Mouse (Mus musculus) liver, embryonic 14.5 days (tissue): ENCODE data around the gene Cenpi. TPM values are rescaled to one million over a fixed set of nuclear protein-coding genes. Genes with fewer than 3 reads are reported as not detected.

Experiments
- ATAC-seq: fragments of 200-750 bp; cut with Nextera tagmentation; 2 replicates; pipeline ENCODE4 v1.8.0; 2017; ENCODE audit warnings: moderate number of reproducible peaks, mild to moderate bottlenecking, moderate library complexity; ENCODE audit not compliant: insufficient read depth
- DNase-seq, 3 experiments: peaks; one replicate each; pipeline ENCODE4 v3.0.0-alpha.2; 2012 to 2013; ENCODE audit warnings: low read depth in 3 of 3, low spot score in 3 of 3
- H3K27ac ChIP-seq: fragments of 300-500 bp; sonication (generic); 2 replicates; pipeline ENCODE4 v1.5.1; 2014; ENCODE audit warnings: moderate library complexity, mild to moderate bottlenecking, control low read depth, inconsistent platforms
- H3K27me3 ChIP-seq: fragments of 300-500 bp; sonication (generic); 2 replicates; pipeline ENCODE4 v1.6.1; 2014; ENCODE audit warnings: mild to moderate bottlenecking, low read length, moderate library complexity; ENCODE audit not compliant: control insufficient read depth, insufficient read depth
- H3K36me3 ChIP-seq: fragments of 300-500 bp; sonication (generic); replicated peaks from 2 replicates; pipeline ENCODE4 v1.6.1; 2014; ENCODE audit warnings: low read depth; ENCODE audit not compliant: control insufficient read depth, insufficient read depth
- H3K4me1 ChIP-seq, 2 experiments: fragments of 200-500 bp in 1 of 2; fragments of 300-500 bp in 1 of 2; sonication (generic) in 1 of 2; replicated peaks; 2 replicates each; pipeline ENCODE4 v1.6.1; 2012 to 2014; ENCODE audit warnings: antibody characterized with exemption in 1 of 2, inconsistent platforms in 1 of 2, low read length in 1 of 2; ENCODE audit not compliant: control insufficient read depth in 2 of 2, insufficient read depth in 2 of 2
- H3K4me2 ChIP-seq: fragments of 300-500 bp; sonication (generic); 2 replicates; pipeline ENCODE4 v1.6.1; 2014; ENCODE audit warnings: low read depth, mild to moderate bottlenecking, control low read depth, moderate library complexity
- H3K4me3 ChIP-seq, 2 experiments: fragments of 200-500 bp in 1 of 2; fragments of 300-500 bp in 1 of 2; sonication (generic) in 1 of 2; 2 replicates each; pipeline ENCODE4 v1.5.1; 2012 to 2014; ENCODE audit warnings: low read depth in 2 of 2, low read length in 2 of 2, mild to moderate bottlenecking in 2 of 2, control low read depth in 1 of 2, inconsistent platforms in 1 of 2, moderate library complexity in 1 of 2; ENCODE audit not compliant: insufficient read depth in 1 of 2
- H3K9ac ChIP-seq: fragments of 300-500 bp; sonication (generic); replicated peaks from 2 replicates; pipeline ENCODE4 v1.6.1; 2014; ENCODE audit warnings: mild to moderate bottlenecking, control low read depth, moderate library complexity
- H3K9me3 ChIP-seq: fragments of 300-500 bp; sonication (generic); 2 replicates; pipeline ENCODE4 v1.6.1; 2016; ENCODE audit warnings: low read length, mixed read lengths; ENCODE audit not compliant: control insufficient read depth
- CTCF ChIP-seq: IDR thresholded peaks from 2 replicates; pipeline ENCODE4 v1.5.1; 2016; ENCODE audit warnings: antibody characterized with exemption, low read depth, control low read depth
- EP300 ChIP-seq: IDR thresholded peaks from 2 replicates; pipeline ENCODE4 v1.6.1; 2016; ENCODE audit warnings: antibody characterized with exemption, low read depth
- WGBS: fragments of 180-500 bp; shearing (Covaris S2); extraction: QIAGEN DNeasy Blood & Tissue Kit; methylation state at CpG from one replicate; pipeline ENCODE4 v1.1.7; 2014; ENCODE audit not compliant: insufficient replicate concordance; 5-methylcytosine and 5-hydroxymethylcytosine counted together
- polyA plus RNA-seq, 2 experiments: library from polyadenylated mRNA; depleted of rRNA in 1 of 2; stranded (reverse) in 1 of 2; unstranded in 1 of 2; fragments of >200 nt; fragmentation: Nextera tagmentation in 1 of 2; extraction: Ambion mirVana in 1 of 2; gene quantifications; 2 replicates each; pipeline versions ENCODE4 v1.2.1 to v1.2.3; 2012 to 2014

Gene Cenpi
- polyA plus RNA-seq, 2 experiments = 11.1 to 30.5 TPM

DNA sequence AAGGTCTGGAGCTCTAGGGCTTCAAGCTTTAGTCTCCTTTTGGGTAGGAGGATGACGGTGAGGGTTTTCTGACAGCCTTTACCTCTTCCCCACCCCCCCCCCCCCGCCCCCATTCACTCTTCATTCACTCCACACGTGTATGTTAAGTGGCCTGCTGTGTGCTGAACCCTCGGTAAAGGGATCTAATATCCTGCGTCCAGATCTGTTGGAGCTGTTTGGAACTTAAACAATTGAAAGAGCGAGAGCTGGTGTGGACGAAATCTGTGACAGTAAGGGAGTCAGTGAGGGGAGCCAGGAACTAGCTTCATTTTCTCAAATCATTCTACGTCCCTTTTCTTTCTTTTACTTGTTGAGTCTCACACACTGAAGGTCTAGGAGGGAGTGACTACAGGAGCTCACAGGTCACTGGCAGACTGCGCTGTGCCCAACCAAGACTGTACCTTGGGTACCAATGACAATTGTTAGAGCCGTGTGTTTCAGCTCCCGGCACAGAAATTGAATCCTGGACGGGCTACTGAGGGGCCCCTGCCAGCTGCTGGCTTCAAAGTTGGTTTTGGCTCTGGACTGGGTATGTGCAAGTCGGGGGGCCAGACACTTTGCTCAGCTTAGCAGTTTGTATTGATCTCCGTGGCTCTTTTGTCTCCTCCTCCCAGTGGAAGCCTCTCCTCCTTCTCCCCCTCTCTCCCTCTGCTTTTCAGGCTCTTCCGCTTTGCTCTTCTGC lies 96.1 kb downstream of the Cenpi start, which contains the start of gene Drp2:
Gene Drp2, plus strand, starts transcription at position 689 of the 721 bp plus-strand sequence.
- no peak within 1 kb of the TSS for H3K9ac ChIP-seq
- H3K36me3 ChIP-seq = no peaks in the 10 kb centered on the region
- H3K27ac ChIP-seq = no peak within 1 kb of the TSS
- H3K9me3 ChIP-seq = no peaks in the 10 kb centered on the region
- H3K27me3 ChIP-seq = no peaks in the 10 kb centered on the region
- ATAC-seq = no peak
- 27% methylated on average over 15 of the region's 15 CpGs for WGBS
- H3K4me2 ChIP-seq = peak within 1 kb of the TSS; percentile 22; the same call in 1 of the 2 replicates
- H3K4me1 ChIP-seq = no peaks in the 10 kb centered on the region
- peak within 1 kb of the TSS in 1 of 2 experiments; percentile 24; a peak in 1 of 4 replicates for H3K4me3 ChIP-seq
- TF ChIP-seq CTCF = no peak
- no peak for TF ChIP-seq EP300
- no peak for DNase-seq

DNA sequence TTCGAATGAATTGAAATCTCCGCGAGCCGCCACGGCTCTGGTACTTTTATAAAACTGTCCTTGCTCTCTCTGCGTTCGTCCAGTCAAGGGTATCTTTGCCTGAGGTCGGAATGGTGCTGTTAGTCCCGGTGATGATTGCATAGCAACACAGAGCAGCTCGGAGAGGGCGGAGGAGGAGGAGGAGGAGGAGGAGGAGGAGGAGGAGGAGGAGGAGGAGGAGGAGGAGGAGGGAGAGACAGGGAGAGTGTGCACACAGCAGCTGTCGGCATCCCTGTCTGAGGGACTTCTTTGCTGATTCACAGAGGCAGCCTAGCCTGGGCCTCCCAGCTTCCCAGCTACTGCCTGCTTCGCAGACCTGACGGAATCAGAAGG lies 96.7 kb downstream of the Cenpi start:
- Histone ChIP-seq H3K4me3 (peak overlapping the region in 1 of 2 experiments; percentile 24; a peak in 1 of 4 replicates), H3K9me3 (no peaks in the 10 kb centered on the region), H3K27ac (no peak overlapping the region), H3K9ac (no peak overlapping the region), H3K36me3 (no peaks in the 10 kb centered on the region), H3K4me1 (no peaks in the 10 kb centered on the region), H3K4me2 (peak overlapping the region; percentile 22; the same call in 1 of the 2 replicates), H3K27me3 (no peaks in the 10 kb centered on the region)
- DNase-seq (no peak), ATAC-seq (no peak)
- WGBS = 37% methylated on average over 12 of the region's 14 CpGs
- no peak for TF ChIP-seq CTCF
- TF ChIP-seq EP300 = no peak

DNA sequence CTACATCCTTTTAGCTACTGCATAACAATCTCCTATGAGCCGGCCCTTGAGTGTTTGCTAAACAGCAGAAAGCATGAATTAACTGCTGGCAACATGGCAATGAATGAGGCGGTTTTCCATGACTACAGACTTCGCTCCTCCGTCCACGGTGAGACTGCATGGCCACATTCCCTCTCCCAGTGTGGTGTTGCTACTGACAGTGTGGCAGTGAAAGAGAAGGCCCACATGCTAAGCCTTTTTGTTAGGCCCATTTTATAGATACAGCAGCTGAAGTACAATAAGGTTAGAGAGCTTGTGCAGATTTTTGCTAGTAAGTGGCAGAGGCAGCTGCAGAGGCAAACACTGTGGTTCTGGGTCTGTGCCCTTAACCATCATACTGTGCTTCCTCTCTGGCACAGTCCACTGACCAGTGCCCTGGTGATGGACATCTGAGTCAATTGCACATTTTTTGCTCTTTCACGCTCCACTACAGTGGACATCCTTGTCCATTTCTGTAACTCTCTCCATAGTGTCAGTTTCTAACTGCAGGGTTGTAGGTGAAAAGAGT lies 101.5 kb downstream of the Cenpi start:
- H3K27ac ChIP-seq = no peak overlapping the region
- WGBS = 64% methylated on average over 6 of the region's 6 CpGs
- H3K36me3 ChIP-seq = no peaks in the 10 kb centered on the region
- TF ChIP-seq CTCF (no peak), EP300 (no peak)
- no peak for ATAC-seq
- DNase-seq = no peak
- H3K27me3 ChIP-seq = no peaks in the 10 kb centered on the region
- no peak overlapping the region for H3K4me2 ChIP-seq
- no peak overlapping the region for H3K4me3 ChIP-seq
- no peak overlapping the region for H3K9ac ChIP-seq
- H3K4me1 ChIP-seq = no peaks in the 10 kb centered on the region
- no peaks in the 10 kb centered on the region for H3K9me3 ChIP-seq

DNA sequence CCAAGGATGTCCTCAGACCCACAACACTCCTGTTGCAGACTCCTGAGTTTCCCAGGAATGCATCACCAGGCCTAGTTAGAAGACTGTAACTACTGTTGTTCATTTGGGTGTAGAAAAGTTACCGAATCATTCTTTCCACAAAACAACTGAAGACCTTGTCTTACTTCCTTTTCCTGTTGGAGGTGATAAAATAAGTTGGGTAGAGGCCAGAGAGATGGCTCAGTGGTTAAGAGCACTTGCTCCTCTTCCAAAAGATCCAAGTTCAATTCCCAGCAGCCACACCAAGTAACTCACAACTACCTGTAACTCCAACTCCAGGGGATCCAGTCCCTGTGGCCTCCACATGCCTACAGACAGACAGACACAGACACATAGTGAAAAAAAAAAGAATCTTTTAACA lies 104.2 kb downstream of the Cenpi start:
- H3K36me3 ChIP-seq = no peaks in the 10 kb centered on the region
- no peak for DNase-seq
- 35% methylated on average over 1 of the region's 1 CpGs for WGBS

More for the DNA sequence above, 104.2 kb downstream of the Cenpi start:
- Histone ChIP-seq H3K4me1 (no peaks in the 10 kb centered on the region), H3K4me2 (no peak overlapping the region), H3K4me3 (no peak overlapping the region), H3K9ac (no peak overlapping the region), H3K27me3 (no peaks in the 10 kb centered on the region), H3K27ac (no peak overlapping the region), H3K9me3 (no peaks in the 10 kb centered on the region)
- TF ChIP-seq CTCF = no peak
- no peak for TF ChIP-seq EP300
- ATAC-seq = no peak

Other genes with a start within 250 kb of the Cenpi start
- gene Cstf2, start 248.9 kb upstream of the Cenpi start, polyA plus RNA-seq (2012; rRNA removed) = 10.4 and 12.6 TPM in 2 replicates
- gene Cstf2, start 248.9 kb upstream of the Cenpi start, polyA plus RNA-seq (2014; fragmentation: Nextera tagmentation; extraction: Ambion mirVana) = 23.5 and 23.8 TPM in 2 replicates
- gene Xkrx, start 146.0 kb upstream of the Cenpi start, polyA plus RNA-seq (2012; rRNA removed) = 0.03 and 0.04 TPM in 2 replicates
- gene Xkrx, start 146.0 kb upstream of the Cenpi start, polyA plus RNA-seq (2014; fragmentation: Nextera tagmentation; extraction: Ambion mirVana) = 0.06 TPM in 1 of 2 replicates, not detected in the other
- gene Arl13a, start 120.6 kb upstream of the Cenpi start, polyA plus RNA-seq (2012; rRNA removed) = not detected in 2 replicates
- gene Arl13a, start 120.6 kb upstream of the Cenpi start, polyA plus RNA-seq (2014; fragmentation: Nextera tagmentation; extraction: Ambion mirVana) = not detected in 2 replicates
- gene Nox1, start 86.1 kb upstream of the Cenpi start, polyA plus RNA-seq (2012; rRNA removed) = not detected in 2 replicates
- gene Nox1, start 86.1 kb upstream of the Cenpi start, polyA plus RNA-seq (2014; fragmentation: Nextera tagmentation; extraction: Ambion mirVana) = 0.06 TPM in 1 of 2 replicates, not detected in the other
- gene Trmt2b, start 31.1 kb upstream of the Cenpi start, polyA plus RNA-seq (2012; rRNA removed) = 4.1 and 4.9 TPM in 2 replicates
- 9.5 and 10.0 TPM in 2 replicates for gene Trmt2b, start 31.1 kb upstream of the Cenpi start, polyA plus RNA-seq (2014; fragmentation: Nextera tagmentation; extraction: Ambion mirVana)
- 0.28 and 0.34 TPM in 2 replicates for gene Tmem35a, start 12.9 kb upstream of the Cenpi start, polyA plus RNA-seq (2012; rRNA removed)
- 0.18 and 0.45 TPM in 2 replicates for gene Tmem35a, start 12.9 kb upstream of the Cenpi start, polyA plus RNA-seq (2014; fragmentation: Nextera tagmentation; extraction: Ambion mirVana)
- gene Drp2, start 96.5 kb downstream of the Cenpi start, polyA plus RNA-seq (2012; rRNA removed) = 0.42 and 0.54 TPM in 2 replicates
- gene Drp2, start 96.5 kb downstream of the Cenpi start, polyA plus RNA-seq (2014; fragmentation: Nextera tagmentation; extraction: Ambion mirVana) = 0.05 and 0.08 TPM in 2 replicates
- gene Taf7l, start 168.4 kb downstream of the Cenpi start, polyA plus RNA-seq (2012; rRNA removed) = not detected in 2 replicates
- gene Taf7l, start 168.4 kb downstream of the Cenpi start, polyA plus RNA-seq (2014; fragmentation: Nextera tagmentation; extraction: Ambion mirVana) = not detected in 2 replicates
- 10.1 and 18.7 TPM in 2 replicates for gene Timm8a1, start 233.8 kb downstream of the Cenpi start, polyA plus RNA-seq (2012; rRNA removed)
- gene Timm8a1, start 233.8 kb downstream of the Cenpi start, polyA plus RNA-seq (2014; fragmentation: Nextera tagmentation; extraction: Ambion mirVana) = 92.5 and 92.8 TPM in 2 replicates